Mouse (Mus musculus): ENCODE results near the gene Stxbp6.

- TF ChIP-seq CTCF (IDR thresholded peaks at IDR 0.05; ENCODE audit: low read depth): no peak
- TF ChIP-seq EP300 (IDR thresholded peaks at IDR 0.05; ENCODE audit: low read depth): no peak
Observed at GRCm38 (mm10) chr12:45063606-45064005, 10.9 kb downstream of the Stxbp6 start.

All from liver, postnatal 0 days (tissue).